Mouse (Mus musculus) bone marrow, adult 2 months (tissue): ENCODE measurements at regions not wholly inside any gene's neighbourhood (a gene's known extent, or its start where the extent isn't known, plus 50 kb on each side); places are given as distances from the start of the nearest gene placed in this dataset.

Source experiments
- H3K27ac ChIP-seq: fragments of 200-500 bp; 2 replicates; pipeline ENCODE4 v1.5.1; 2012; ENCODE audit warnings: low read depth, mild to moderate bottlenecking, control low read depth, inconsistent platforms, low read length; ENCODE audit not compliant: control insufficient read depth, poor library complexity, insufficient read depth
- H3K4me1 ChIP-seq: fragments of 200-500 bp; 2 replicates; pipeline ENCODE4 v1.6.1; 2011; ENCODE audit warnings: low read length; ENCODE audit not compliant: control insufficient read depth, insufficient read depth
- H3K4me3 ChIP-seq: fragments of 200-500 bp; replicated peaks from 2 replicates; pipeline ENCODE3; 2011; ENCODE audit warnings: mild to moderate bottlenecking, low read depth, low read length, control low read depth; ENCODE audit not compliant: control insufficient read depth
- CTCF ChIP-seq: fragments of 200-500 bp; IDR thresholded peaks from 2 replicates; pipeline ENCODE4 v1.5.1; 2011; ENCODE audit warnings: low read length, control low read depth; ENCODE audit not compliant: control insufficient read depth, insufficient read depth
- POLR2A ChIP-seq: fragments of 200-500 bp; IDR thresholded peaks from 2 replicates; pipeline ENCODE4 v1.6.1; 2011; ENCODE audit warnings: low read depth, mild to moderate bottlenecking, control low read depth, low read length, borderline replicate concordance; ENCODE audit not compliant: control insufficient read depth
- WGBS: fragments of 180-500 bp; shearing (Covaris S2); methylation state at CpG from one replicate; pipeline ENCODE4 v1.1.7; 2018; 5-methylcytosine and 5-hydroxymethylcytosine counted together

DNA sequence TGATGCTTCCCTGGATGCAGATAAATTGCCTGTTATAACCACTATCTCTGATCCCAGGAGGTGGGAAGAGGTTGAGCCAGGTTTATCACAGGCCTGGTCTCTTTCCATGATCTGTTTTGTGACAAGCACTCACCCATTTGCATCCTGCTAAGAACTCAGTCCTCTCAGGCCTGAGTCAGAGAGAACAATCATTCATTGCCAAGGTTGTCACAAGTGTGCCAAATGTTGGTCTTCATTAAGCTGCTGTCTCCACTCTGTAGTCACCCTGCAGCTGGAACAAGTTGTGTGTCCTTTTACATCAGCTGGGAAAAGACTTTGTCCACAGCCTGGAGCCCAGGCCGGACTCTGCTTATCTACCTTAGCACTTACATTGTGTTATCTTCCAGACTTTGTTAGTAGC, 233.6 kb upstream of the Rbfox1 start:
- TF ChIP-seq POLR2A (no peak), CTCF (no peak)
- Histone ChIP-seq H3K4me1 (no peaks in the 10 kb centered on the region), H3K4me3 (no peak overlapping the region), H3K27ac (no peak overlapping the region)
- WGBS = 72% methylated on average over 1 of the region's 1 CpGs

DNA sequence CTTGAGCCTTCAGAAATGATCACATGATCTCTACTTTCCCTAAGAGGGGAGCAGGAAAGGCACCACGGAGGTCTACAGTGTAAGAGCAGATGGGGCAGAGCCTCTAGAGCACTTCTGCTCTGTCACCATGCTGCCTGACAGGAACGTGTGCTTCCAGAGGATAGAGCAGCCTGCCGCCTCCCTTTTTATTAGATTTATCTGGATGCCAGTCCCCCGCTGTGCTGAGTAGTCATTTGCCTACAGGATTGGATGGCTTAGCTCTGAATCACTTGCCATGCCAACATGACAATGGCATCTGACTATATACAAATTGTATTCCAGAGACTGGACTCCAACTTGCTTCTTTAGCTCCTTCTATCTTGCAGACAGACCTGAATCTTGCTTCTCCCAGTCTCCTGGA, 234.2 kb upstream of the Rbfox1 start:
- H3K27ac ChIP-seq = no peak overlapping the region
- no peak overlapping the region for H3K4me3 ChIP-seq
- TF ChIP-seq CTCF (no peak), POLR2A (no peak)
- WGBS = 54% methylated on average over 4 of the region's 4 CpGs
- H3K4me1 ChIP-seq = no peaks in the 10 kb centered on the region

DNA sequence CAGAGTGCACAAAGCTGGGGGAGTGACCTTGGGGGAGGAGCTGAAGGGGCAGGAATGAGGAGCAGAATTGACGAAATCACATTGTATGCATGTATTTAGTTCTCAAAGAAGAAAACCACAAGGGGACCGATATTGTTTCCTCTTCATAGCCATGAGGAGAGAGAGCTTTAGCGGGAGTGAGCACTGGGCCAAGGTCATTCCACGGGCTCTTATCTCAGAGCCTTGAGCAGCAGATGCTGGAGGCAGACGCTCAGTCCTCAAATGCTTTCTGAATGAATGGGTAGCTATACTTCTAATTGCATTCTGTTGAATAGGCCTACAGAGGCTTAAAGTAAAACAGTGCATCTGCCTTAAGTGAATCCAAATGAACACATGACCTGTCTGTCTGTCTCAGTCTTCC, 245.2 kb upstream of the Rbfox1 start:
- H3K4me3 ChIP-seq = no peak overlapping the region
- 56% methylated on average over 5 of the region's 5 CpGs for WGBS
- H3K4me1 ChIP-seq = no peaks in the 10 kb centered on the region
- TF ChIP-seq CTCF = no peak
- no peak for TF ChIP-seq POLR2A
- H3K27ac ChIP-seq = no peak overlapping the region

DNA sequence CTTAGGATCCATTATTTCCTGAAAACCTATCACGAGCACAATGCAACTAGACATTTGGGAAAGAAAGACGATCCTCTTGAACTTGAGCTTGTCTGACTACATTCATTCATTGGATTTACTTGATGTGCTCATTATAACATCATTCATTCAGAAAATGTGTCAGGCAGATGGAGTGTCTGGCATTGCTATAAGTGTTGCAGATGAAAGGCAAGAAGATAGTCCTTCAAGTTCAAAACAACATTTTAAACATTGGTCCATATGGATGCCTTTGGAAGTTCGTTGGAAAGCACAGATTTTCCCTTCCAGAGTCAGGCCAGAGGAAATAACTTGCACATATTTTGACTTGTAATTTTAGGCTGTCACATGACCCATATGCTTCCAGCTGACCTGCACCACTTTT, 255.2 kb upstream of the Rbfox1 start:
- WGBS = 65% methylated on average over 3 of the region's 3 CpGs
- Histone ChIP-seq H3K27ac (no peak overlapping the region), H3K4me1 (no peaks in the 10 kb centered on the region), H3K4me3 (no peak overlapping the region)
- TF ChIP-seq CTCF (no peak), POLR2A (no peak)

DNA sequence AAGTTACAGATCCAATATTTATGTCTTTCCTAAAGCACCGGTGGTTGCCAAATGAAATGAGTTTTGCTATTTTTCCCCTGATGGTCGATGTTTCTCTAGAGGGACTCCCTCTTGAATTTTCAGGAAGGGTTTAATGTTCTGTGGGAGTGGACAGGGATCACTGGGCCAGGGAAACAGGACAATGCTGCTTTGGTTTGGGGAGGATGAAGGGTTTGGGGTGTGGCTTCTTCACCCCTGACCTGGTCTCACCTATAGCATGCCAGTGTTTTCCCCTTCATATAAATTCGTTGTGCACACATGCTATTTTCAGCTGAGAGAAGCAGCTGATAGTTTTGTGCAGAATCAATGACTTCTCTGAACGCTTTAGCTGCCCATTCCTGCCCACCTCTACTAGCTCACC, 257.2 kb upstream of the Rbfox1 start:
- no peaks in the 10 kb centered on the region for H3K4me1 ChIP-seq
- no peak overlapping the region for H3K27ac ChIP-seq
- TF ChIP-seq CTCF = no peak
- no peak for TF ChIP-seq POLR2A
- no peak overlapping the region for H3K4me3 ChIP-seq
- WGBS = 49% methylated on average over 4 of the region's 4 CpGs

DNA sequence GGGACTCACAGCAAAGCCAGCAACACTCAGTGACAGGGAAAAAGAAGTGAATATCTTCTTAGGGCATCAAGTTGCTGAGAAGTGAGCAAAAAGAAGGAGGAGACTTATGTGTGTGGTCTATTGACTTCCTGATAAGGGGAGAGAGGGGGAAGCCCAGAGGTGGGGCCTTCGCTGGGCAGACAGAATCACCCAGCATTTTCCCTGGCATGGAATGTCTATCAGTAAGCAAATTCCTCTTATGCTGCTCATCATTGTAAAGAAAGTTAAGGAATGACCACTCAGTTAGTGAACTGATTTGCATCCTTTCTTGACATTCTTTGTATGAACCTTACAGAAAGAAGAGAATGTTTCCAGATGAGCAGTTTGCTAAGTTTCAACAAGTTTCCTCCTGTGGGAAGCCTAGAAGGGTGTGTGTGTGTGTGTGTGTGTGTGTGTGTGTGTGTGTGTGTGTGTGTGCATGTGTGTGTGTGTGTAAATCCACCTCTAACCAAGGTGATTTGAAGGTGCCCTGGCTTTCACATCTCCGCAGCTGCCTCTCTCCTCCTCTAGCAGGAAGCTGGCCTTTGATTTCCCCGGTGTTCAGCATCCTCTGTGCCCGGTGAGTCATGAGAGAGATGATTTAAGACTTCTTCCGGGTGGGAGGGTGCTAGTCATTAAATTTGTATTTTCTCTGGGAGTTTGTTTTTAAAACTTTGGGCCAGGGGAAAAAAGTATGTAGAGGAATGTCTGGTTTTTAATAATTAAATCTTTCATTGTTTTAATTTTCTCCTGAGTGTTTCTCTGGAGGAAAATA, 257.8 kb upstream of the Rbfox1 start:
- TF ChIP-seq CTCF (no peak), POLR2A (no peak)
- H3K4me3 ChIP-seq = no peak overlapping the region
- H3K27ac ChIP-seq = no peak overlapping the region
- WGBS = 7% methylated on average over 5 of the region's 5 CpGs
- no peaks in the 10 kb centered on the region for H3K4me1 ChIP-seq

DNA sequence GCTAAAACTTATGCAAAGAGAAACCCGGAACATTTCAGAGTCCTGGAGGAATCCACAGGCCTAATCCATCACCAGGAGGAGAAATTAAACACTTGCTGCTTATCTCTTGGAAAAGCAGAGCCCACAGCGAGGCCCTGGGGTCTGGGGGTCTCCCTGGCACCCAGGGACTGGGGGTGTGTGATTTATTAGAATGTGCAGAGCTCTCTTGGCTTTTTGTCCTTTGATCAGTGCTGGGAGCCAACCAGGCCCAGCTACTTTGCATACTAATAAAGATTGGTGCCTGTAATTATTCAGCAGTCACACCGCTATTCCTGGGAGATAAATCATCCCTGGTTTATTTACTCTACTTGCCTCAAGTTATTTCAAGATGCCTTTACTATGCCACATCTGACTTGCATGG, 260.0 kb upstream of the Rbfox1 start:
- WGBS = 64% methylated on average over 3 of the region's 3 CpGs
- TF ChIP-seq POLR2A (no peak), CTCF (no peak)
- no peaks in the 10 kb centered on the region for H3K4me1 ChIP-seq

DNA sequence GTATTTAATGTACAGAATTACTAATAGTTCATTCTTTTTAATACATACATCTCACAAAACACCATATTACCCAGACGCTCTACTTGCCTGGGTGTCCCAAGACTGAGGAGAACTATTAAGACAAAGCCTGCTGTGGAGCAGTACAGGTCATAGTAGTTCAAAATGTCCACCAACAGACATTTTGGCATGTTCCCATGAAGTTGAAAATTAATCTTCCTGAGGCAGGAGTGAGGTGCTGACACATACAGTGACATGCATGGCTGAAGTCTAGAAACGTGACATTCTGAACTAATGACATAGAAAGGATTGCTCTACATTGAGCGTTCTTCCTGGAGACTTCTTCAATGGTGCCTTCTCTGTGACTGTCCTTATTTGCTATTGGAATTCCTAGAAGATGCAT, 264.6 kb upstream of the Rbfox1 start:
- WGBS = 78% methylated on average over 3 of the region's 3 CpGs
- Histone ChIP-seq H3K4me3 (no peak overlapping the region), H3K27ac (no peak overlapping the region), H3K4me1 (no peaks in the 10 kb centered on the region)
- TF ChIP-seq POLR2A (no peak), CTCF (no peak)

More for the DNA sequence above, 260.0 kb upstream of the Rbfox1 start:
- H3K27ac ChIP-seq = no peak overlapping the region
- H3K4me3 ChIP-seq = no peak overlapping the region

DNA sequence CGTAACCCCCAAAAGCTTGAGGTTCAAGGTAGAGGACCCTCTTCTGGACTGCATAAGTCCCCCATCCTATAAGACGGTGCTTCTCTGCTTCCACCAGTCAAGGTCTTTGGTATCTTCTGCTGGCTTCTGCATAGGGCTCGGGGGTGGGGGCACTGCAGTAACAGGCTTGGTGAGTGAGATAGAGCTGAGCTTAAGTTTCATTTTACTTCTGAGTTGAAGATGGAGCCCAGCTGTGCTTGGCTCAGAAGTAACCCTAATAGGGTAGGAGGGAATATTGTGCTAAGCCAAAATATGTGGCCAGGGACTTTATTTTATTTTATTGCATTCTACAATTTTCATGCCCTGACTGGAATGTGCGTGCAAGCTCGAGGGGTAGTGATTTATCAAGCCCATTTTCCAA, 268.8 kb upstream of the Rbfox1 start:
- H3K4me3 ChIP-seq = no peak overlapping the region
- no peak overlapping the region for H3K27ac ChIP-seq
- WGBS = 78% methylated on average over 5 of the region's 5 CpGs
- no peaks in the 10 kb centered on the region for H3K4me1 ChIP-seq
- no peak for TF ChIP-seq CTCF
- no peak for TF ChIP-seq POLR2A
